Mouse (Mus musculus): ENCODE results near the gene Aco2. TPM values are rescaled to one million over a fixed set of nuclear protein-coding genes. Genes with fewer than 3 reads are reported as not detected.

Gene Aco2
- polyA plus RNA-seq, 1 experiment from 2014 or later, result 180 TPM

DNA sequence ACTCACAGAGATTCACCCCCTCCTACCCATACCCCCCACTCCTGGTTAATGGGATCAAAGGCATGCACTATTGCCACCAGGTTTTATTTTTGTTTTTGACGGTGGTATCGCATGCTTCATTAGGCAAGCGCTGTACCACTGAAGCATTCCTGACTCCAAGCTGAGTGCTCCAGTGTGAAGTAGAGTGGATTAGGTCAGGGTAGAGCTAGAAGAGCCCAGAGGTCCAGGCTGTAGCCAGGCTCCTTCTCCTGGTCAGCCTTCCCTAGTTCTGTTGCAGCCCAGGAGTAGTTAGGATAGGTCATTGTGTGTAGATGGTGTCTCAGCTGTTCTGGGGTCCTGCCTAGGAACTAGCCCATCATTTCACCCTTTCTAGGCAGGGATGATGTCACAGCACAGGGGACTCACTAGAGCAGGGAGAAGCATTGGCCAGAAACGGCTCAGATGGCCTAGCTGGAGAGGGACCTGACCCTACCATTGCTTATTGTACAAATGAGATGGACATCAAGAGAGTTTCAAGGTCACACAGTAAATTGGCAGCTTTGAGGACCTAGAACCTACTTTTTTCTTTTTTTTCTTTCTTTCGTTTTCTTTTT is 27.0 kb upstream of the Aco2 start:
- no peak overlapping the region for H3K27ac ChIP-seq (ENCODE audit: low read length)
- H3K36me3 ChIP-seq (ENCODE audit: control insufficient read depth, insufficient read depth, low read length), result peaks cover 7% of the 10 kb centered on the region
- no peaks in the 10 kb centered on the region for H3K9me3 ChIP-seq (ENCODE audit: control insufficient read depth, low read length)
- no peaks in the 10 kb centered on the region for H3K27me3 ChIP-seq (ENCODE audit: control insufficient read depth, insufficient read depth, low read depth, low read length)
- no peak overlapping the region for H3K4me3 ChIP-seq (ENCODE audit: low read length)
- WGBS, result 74% methylated on average over 5 of the region's 5 CpGs
- H3K4me1 ChIP-seq (replicated peaks; ENCODE audit: control insufficient read depth, insufficient read depth, low read length), result no peaks in the 10 kb centered on the region
- H3K9ac ChIP-seq (ENCODE audit: low read length), result no peak overlapping the region
- no peak for ATAC-seq (ENCODE audit: low read depth)
- no peak overlapping the region for H3K4me2 ChIP-seq (ENCODE audit: low read depth, low read length)

DNA sequence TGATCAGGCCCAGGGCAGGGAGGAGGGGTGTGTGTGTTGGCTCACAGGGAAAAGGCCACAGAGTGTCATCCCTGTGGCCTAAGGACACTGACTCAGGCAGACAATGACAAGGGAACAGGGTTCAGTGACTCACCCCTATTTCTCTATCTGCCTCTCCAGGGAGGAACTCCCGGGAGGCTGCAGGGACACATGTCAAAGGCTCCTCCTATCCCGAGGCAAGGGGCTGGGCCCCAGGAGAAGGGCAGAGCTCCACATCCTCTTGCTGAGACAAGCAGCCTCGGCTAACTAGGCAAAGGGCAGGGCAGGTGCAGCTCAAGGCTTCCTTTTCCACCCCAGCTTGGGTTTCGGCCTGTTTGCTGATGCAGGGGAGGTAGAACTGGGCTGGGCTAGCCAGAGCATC is 26.4 kb upstream of the Aco2 start:
- WGBS, result 29% methylated on average over 4 of the region's 4 CpGs
- no peaks in the 10 kb centered on the region for H3K27me3 ChIP-seq (ENCODE audit: control insufficient read depth, insufficient read depth, low read depth, low read length)
- no peak overlapping the region for H3K9ac ChIP-seq (ENCODE audit: low read length)
- H3K9me3 ChIP-seq (ENCODE audit: control insufficient read depth, low read length), result no peaks in the 10 kb centered on the region
- no peaks in the 10 kb centered on the region for H3K4me1 ChIP-seq (replicated peaks; ENCODE audit: control insufficient read depth, insufficient read depth, low read length)
- ATAC-seq (ENCODE audit: low read depth), result no peak
- H3K4me2 ChIP-seq (ENCODE audit: low read depth, low read length), result no peak overlapping the region
- H3K4me3 ChIP-seq (ENCODE audit: low read length), result no peak overlapping the region
- peaks cover 13% of the 10 kb centered on the region for H3K36me3 ChIP-seq (ENCODE audit: control insufficient read depth, insufficient read depth, low read length)
- no peak overlapping the region for H3K27ac ChIP-seq (ENCODE audit: low read length)

DNA sequence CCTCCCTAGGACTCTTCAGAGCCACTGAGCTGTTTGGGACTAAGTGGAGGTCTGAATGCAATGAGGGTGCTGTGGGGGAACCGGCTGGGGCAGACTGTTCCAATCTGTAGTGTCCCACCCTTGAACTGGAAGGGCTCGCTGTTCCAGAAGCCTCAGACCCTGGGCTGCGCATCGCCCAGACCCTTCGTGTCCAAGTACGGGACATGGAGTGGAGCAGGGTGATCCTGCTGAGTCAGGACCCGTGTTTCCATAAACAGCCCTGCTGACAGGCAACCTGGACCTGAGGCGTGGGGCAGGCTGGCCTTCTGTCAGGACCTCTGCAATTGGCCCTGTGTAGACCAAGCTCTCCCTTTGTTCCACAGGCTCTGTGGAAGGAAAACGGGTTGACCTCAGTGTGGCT is 25.4 kb upstream of the Aco2 start:
- H3K9me3 ChIP-seq (ENCODE audit: control insufficient read depth, low read length), result no peaks in the 10 kb centered on the region
- H3K9ac ChIP-seq (ENCODE audit: low read length), result no peak overlapping the region
- H3K4me1 ChIP-seq (replicated peaks; ENCODE audit: control insufficient read depth, insufficient read depth, low read length), result no peaks in the 10 kb centered on the region
- H3K27me3 ChIP-seq (ENCODE audit: control insufficient read depth, insufficient read depth, low read depth, low read length), result no peaks in the 10 kb centered on the region
- 80% methylated on average over 9 of the region's 9 CpGs for WGBS
- peaks cover 24% of the 10 kb centered on the region for H3K36me3 ChIP-seq (ENCODE audit: control insufficient read depth, insufficient read depth, low read length)
- no peak overlapping the region for H3K4me3 ChIP-seq (ENCODE audit: low read length)
- no peak overlapping the region for H3K4me2 ChIP-seq (ENCODE audit: low read depth, low read length)
- no peak for ATAC-seq (ENCODE audit: low read depth)
- no peak overlapping the region for H3K27ac ChIP-seq (ENCODE audit: low read length)

- ATAC-seq (ENCODE audit: low read depth), result no peak
- Histone ChIP-seq H3K9me3 (ENCODE audit: control insufficient read depth, low read length) (no peaks in the 10 kb centered on the region), H3K4me3 (ENCODE audit: low read length) (no peak overlapping the region), H3K4me1 (replicated peaks; ENCODE audit: control insufficient read depth, insufficient read depth, low read length) (no peaks in the 10 kb centered on the region), H3K4me2 (ENCODE audit: low read depth, low read length) (no peak overlapping the region), H3K27me3 (ENCODE audit: control insufficient read depth, insufficient read depth, low read depth, low read length) (no peaks in the 10 kb centered on the region), H3K36me3 (ENCODE audit: control insufficient read depth, insufficient read depth, low read length) (peaks cover 27% of the 10 kb centered on the region), H3K27ac (ENCODE audit: low read length) (no peak overlapping the region), H3K9ac (ENCODE audit: low read length) (no peak overlapping the region)
- 80% methylated on average over 4 of the region's 4 CpGs for WGBS
Measured at GRCm38 (mm10) chr15:81847161-81847560, 24.9 kb upstream of the Aco2 start.

- Histone ChIP-seq H3K27me3 (ENCODE audit: control insufficient read depth, insufficient read depth, low read depth, low read length) (no peaks in the 10 kb centered on the region), H3K9me3 (ENCODE audit: control insufficient read depth, low read length) (no peaks in the 10 kb centered on the region), H3K4me1 (replicated peaks; ENCODE audit: control insufficient read depth, insufficient read depth, low read length) (no peaks in the 10 kb centered on the region), H3K9ac (ENCODE audit: low read length) (no peak overlapping the region), H3K4me3 (ENCODE audit: low read length) (no peak overlapping the region), H3K4me2 (ENCODE audit: low read depth, low read length) (no peak overlapping the region), H3K36me3 (ENCODE audit: control insufficient read depth, insufficient read depth, low read length) (peaks cover 27% of the 10 kb centered on the region), H3K27ac (ENCODE audit: low read length) (no peak overlapping the region)
- no peak for ATAC-seq (ENCODE audit: low read depth)
- WGBS, result 83% methylated on average over 5 of the region's 5 CpGs
Measured at GRCm38 (mm10) chr15:81847861-81848260, 24.2 kb upstream of the Aco2 start.

GRCm38 (mm10) chr15:81848301-81848700 is 23.8 kb upstream of the Aco2 start:
- no peak overlapping the region for H3K27ac ChIP-seq (ENCODE audit: low read length)
- no peaks in the 10 kb centered on the region for H3K27me3 ChIP-seq (ENCODE audit: control insufficient read depth, insufficient read depth, low read depth, low read length)
- H3K9ac ChIP-seq (ENCODE audit: low read length), result no peak overlapping the region
- peak; percentile 41; the same call in 1 of the 2 replicates for ATAC-seq (ENCODE audit: low read depth)
- 29% methylated on average over 7 of the region's 7 CpGs for WGBS
- H3K4me1 ChIP-seq (replicated peaks; ENCODE audit: control insufficient read depth, insufficient read depth, low read length), result no peaks in the 10 kb centered on the region
- H3K36me3 ChIP-seq (ENCODE audit: control insufficient read depth, insufficient read depth, low read length), result peaks cover 27% of the 10 kb centered on the region
- H3K4me3 ChIP-seq (ENCODE audit: low read length), result no peak overlapping the region
- no peak overlapping the region for H3K4me2 ChIP-seq (ENCODE audit: low read depth, low read length)
- no peaks in the 10 kb centered on the region for H3K9me3 ChIP-seq (ENCODE audit: control insufficient read depth, low read length)

DNA sequence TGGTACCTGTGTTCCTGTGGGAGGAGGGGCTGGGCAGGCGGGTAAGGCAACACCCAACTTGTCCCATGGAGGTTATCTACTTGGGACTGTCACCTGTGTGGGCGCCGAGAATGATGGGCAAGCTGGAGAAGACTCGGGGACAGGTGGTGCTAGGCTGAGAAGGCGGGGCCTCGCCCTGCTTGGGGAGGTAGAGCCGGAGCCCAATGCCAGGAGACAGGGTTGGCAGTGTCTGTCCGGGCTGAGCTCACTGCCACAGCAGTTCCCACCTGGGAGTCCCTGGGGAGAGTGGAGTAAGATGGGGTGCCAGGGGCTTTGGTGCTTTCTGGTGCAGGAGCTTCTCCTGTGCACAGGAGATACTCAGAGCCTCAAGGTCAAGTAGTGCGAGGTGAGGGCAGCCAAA is 23.0 kb upstream of the Aco2 start:
- Histone ChIP-seq H3K4me3 (ENCODE audit: low read length) (no peak overlapping the region), H3K27me3 (ENCODE audit: control insufficient read depth, insufficient read depth, low read depth, low read length) (no peaks in the 10 kb centered on the region), H3K4me1 (replicated peaks; ENCODE audit: control insufficient read depth, insufficient read depth, low read length) (no peaks in the 10 kb centered on the region), H3K36me3 (ENCODE audit: control insufficient read depth, insufficient read depth, low read length) (peaks cover 32% of the 10 kb centered on the region), H3K9ac (ENCODE audit: low read length) (no peak overlapping the region), H3K4me2 (ENCODE audit: low read depth, low read length) (no peak overlapping the region), H3K9me3 (ENCODE audit: control insufficient read depth, low read length) (no peaks in the 10 kb centered on the region), H3K27ac (ENCODE audit: low read length) (no peak overlapping the region)
- WGBS, result 80% methylated on average over 9 of the region's 9 CpGs
- no peak for ATAC-seq (ENCODE audit: low read depth)

GRCm38 (mm10) chr15:81850718-81851117 is 21.4 kb upstream of the Aco2 start:
- Histone ChIP-seq H3K9ac (ENCODE audit: low read length) (no peak overlapping the region), H3K4me2 (ENCODE audit: low read depth, low read length) (no peak overlapping the region), H3K36me3 (ENCODE audit: control insufficient read depth, insufficient read depth, low read length) (peaks cover 32% of the 10 kb centered on the region), H3K27ac (ENCODE audit: low read length) (no peak overlapping the region), H3K4me3 (ENCODE audit: low read length) (no peak overlapping the region), H3K27me3 (ENCODE audit: control insufficient read depth, insufficient read depth, low read depth, low read length) (no peaks in the 10 kb centered on the region), H3K4me1 (replicated peaks; ENCODE audit: control insufficient read depth, insufficient read depth, low read length) (peaks cover 7% of the 10 kb centered on the region), H3K9me3 (ENCODE audit: control insufficient read depth, low read length) (no peaks in the 10 kb centered on the region)
- no peak for ATAC-seq (ENCODE audit: low read depth)
- 79% methylated on average over 14 of the region's 14 CpGs for WGBS

- whole genome bisulfite sequencing, result 90% methylated on average over 15 of the region's 15 CpGs
- Histone ChIP-seq H3K4me2 (ENCODE audit: low read depth, low read length) (no peak overlapping the region), H3K4me1 (replicated peaks; ENCODE audit: control insufficient read depth, insufficient read depth, low read length) (peaks cover 10% of the 10 kb centered on the region), H3K27ac (ENCODE audit: low read length) (no peak overlapping the region), H3K36me3 (ENCODE audit: control insufficient read depth, insufficient read depth, low read length) (peaks cover 32% of the 10 kb centered on the region), H3K27me3 (ENCODE audit: control insufficient read depth, insufficient read depth, low read depth, low read length) (no peaks in the 10 kb centered on the region), H3K9ac (ENCODE audit: low read length) (no peak overlapping the region), H3K9me3 (ENCODE audit: control insufficient read depth, low read length) (no peaks in the 10 kb centered on the region), H3K4me3 (ENCODE audit: low read length) (no peak overlapping the region)
- no peak for ATAC-seq (ENCODE audit: low read depth)
Measured at GRCm38 (mm10) chr15:81851375-81851774, 20.7 kb upstream of the Aco2 start.

Data from lung, embryonic 16.5 days (tissue).